In the genomic region with DNA sequence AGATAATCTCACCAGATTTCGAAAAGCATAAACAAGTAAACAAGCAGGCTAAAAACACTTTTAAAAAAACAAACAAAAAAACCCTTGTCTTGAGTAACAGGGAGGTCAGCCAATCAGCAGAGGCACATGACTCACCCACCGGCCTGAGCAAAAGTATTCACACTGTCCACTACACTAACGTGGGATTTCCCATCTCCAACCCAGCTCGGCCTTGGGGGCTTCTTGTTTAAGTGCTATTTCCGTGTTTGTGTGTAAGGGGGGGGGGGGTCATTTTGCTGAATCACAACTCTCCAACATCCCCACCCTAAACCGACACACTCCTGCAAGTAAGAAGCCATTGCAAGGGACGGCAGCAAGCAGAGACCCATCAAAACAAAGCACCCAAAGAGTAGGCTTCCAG, we compare ENCODE assay signal across 8 mouse cellular contexts. TPM values are rescaled to one million over a fixed set of nuclear protein-coding genes. Genes with fewer than 3 reads are reported as not detected.
DNase-seq lines count a peak whose midpoint lies in the region; ATAC-seq and TF ChIP-seq lines count a peak whose summit lies in the region.

No protein-coding gene starts in this region.

- no peak for ATAC-seq in cerebellum, adult (ENCODE audit: insufficient number of reproducible peaks, low FRiP score, low TSS enrichment)
- no peak for ATAC-seq in forebrain, embryonic 15.5 days (replicated peaks)
- ATAC-seq in intestine, embryonic 14.5 days (replicated peaks; ENCODE audit: low FRiP score, low TSS enrichment, low read depth) = peak; percentile 15; the same call in 1 of the 2 replicates
- ATAC-seq in liver, embryonic 14.5 days (ENCODE audit: insufficient read depth) = no peak
- peak; percentile 22; the same call in 1 of the 2 replicates for ATAC-seq in neural tube, embryonic 12.5 days (ENCODE audit: low FRiP score, low read depth)

- H3K27me3 ChIP-seq in forebrain, embryonic 15.5 days = no peaks in the 10 kb centered on the region
- H3K27me3 ChIP-seq in intestine, embryonic 14.5 days (replicated peaks; ENCODE audit: control insufficient read depth, insufficient read depth, low read length) = no peaks in the 10 kb centered on the region
- H3K27me3 ChIP-seq in liver, embryonic 14.5 days (ENCODE audit: control insufficient read depth, insufficient read depth, low read length) = no peaks in the 10 kb centered on the region
- no peaks in the 10 kb centered on the region for H3K27me3 ChIP-seq in neural tube, embryonic 12.5 days (replicated peaks)

- peak overlapping the region; percentile 74 for H3K4me2 ChIP-seq in forebrain, embryonic 15.5 days (replicated peaks)
- H3K4me2 ChIP-seq in intestine, embryonic 14.5 days (ENCODE audit: low read length) = peak overlapping the region; percentile 76
- peak overlapping the region; percentile 91 for H3K4me2 ChIP-seq in liver, embryonic 14.5 days (ENCODE audit: low read depth)
- peak overlapping the region; percentile 80 for H3K4me2 ChIP-seq in neural tube, embryonic 12.5 days (replicated peaks)

- H3K4me3 ChIP-seq in forebrain, embryonic 15.5 days = peak overlapping the region; percentile 83
- peak overlapping the region; percentile 94 for H3K4me3 ChIP-seq in intestine, embryonic 14.5 days (ENCODE audit: low read depth, low read length)
- H3K4me3 ChIP-seq in liver, embryonic 14.5 days (ENCODE audit: insufficient read depth in 1 of 2, low read depth in 2 of 2, low read length in 2 of 2) = peak overlapping the region; percentile 98 to 99
- H3K4me3 ChIP-seq in neural tube, embryonic 12.5 days = peak overlapping the region; percentile 89

- DNase-seq in cerebellum, adult 11 months = peak; percentile 16
- DNase-seq in adrenal gland, postnatal 14 days = peak; percentile 77
- no peak for DNase-seq in intestine, embryonic 14.5 days (ENCODE audit: low spot score)
- DNase-seq in liver, embryonic 14.5 days (ENCODE audit: low read depth in 3 of 3, low spot score in 3 of 3) = peak in 1 of 3 experiments; percentile 31
- DNase-seq in spleen, adult 12 weeks (ENCODE audit: low spot score) = no peak

- H3K4me1 ChIP-seq in forebrain, embryonic 15.5 days = peaks cover 42% of the 10 kb centered on the region
- peaks cover 15% of the 10 kb centered on the region for H3K4me1 ChIP-seq in intestine, embryonic 14.5 days (replicated peaks; ENCODE audit: control insufficient read depth, insufficient read depth, low read length)
- H3K4me1 ChIP-seq in liver, embryonic 14.5 days (replicated peaks; ENCODE audit: control insufficient read depth in 2 of 2, insufficient read depth in 2 of 2, low read length in 1 of 2) = peaks cover 10 to 21% of the 10 kb centered on the region in 2 experiments
- H3K4me1 ChIP-seq in neural tube, embryonic 12.5 days = peaks cover 20% of the 10 kb centered on the region

- H3K9me3 ChIP-seq in forebrain, embryonic 15.5 days = no peaks in the 10 kb centered on the region
- H3K9me3 ChIP-seq in intestine, embryonic 14.5 days (ENCODE audit: control insufficient read depth, low read length) = no peaks in the 10 kb centered on the region
- H3K9me3 ChIP-seq in liver, embryonic 14.5 days (ENCODE audit: control insufficient read depth, low read length) = no peaks in the 10 kb centered on the region
- no peaks in the 10 kb centered on the region for H3K9me3 ChIP-seq in neural tube, embryonic 12.5 days

- H3K27ac ChIP-seq in forebrain, embryonic 15.5 days (replicated peaks) = peak overlapping the region; percentile 100
- H3K27ac ChIP-seq in intestine, embryonic 14.5 days (ENCODE audit: low read depth) = peak overlapping the region; percentile 99
- peak overlapping the region; percentile 97 for H3K27ac ChIP-seq in liver, embryonic 14.5 days
- H3K27ac ChIP-seq in neural tube, embryonic 12.5 days = peak overlapping the region; percentile 99

- no peak for TF ChIP-seq CTCF in liver, embryonic 14.5 days (IDR thresholded peaks at IDR 0.05; ENCODE audit: low read depth)

- TF ChIP-seq EP300 in liver, embryonic 14.5 days (IDR thresholded peaks at IDR 0.05; ENCODE audit: low read depth) = no peak

- H3K9ac ChIP-seq in forebrain, embryonic 15.5 days (replicated peaks) = peak overlapping the region; percentile 92
- peak overlapping the region; percentile 95 for H3K9ac ChIP-seq in intestine, embryonic 14.5 days (ENCODE audit: low read length)
- peak overlapping the region; percentile 97 for H3K9ac ChIP-seq in liver, embryonic 14.5 days (replicated peaks)
- H3K9ac ChIP-seq in neural tube, embryonic 12.5 days = peak overlapping the region; percentile 99

- 7% methylated on average over 7 of the region's 7 CpGs for whole genome bisulfite sequencing in forebrain, embryonic 15.5 days
- WGBS in intestine, embryonic 14.5 days = 7% methylated on average over 7 of the region's 7 CpGs
- 5% methylated on average over 7 of the region's 7 CpGs for WGBS in liver, embryonic 14.5 days (ENCODE audit: insufficient replicate concordance)
- WGBS in neural tube, embryonic 12.5 days = 11% methylated on average over 7 of the region's 7 CpGs

- H3K36me3 ChIP-seq in forebrain, embryonic 15.5 days = no peaks in the 10 kb centered on the region
- no peaks in the 10 kb centered on the region for H3K36me3 ChIP-seq in intestine, embryonic 14.5 days (ENCODE audit: control insufficient read depth, insufficient read depth, low read length)
- H3K36me3 ChIP-seq in liver, embryonic 14.5 days (replicated peaks; ENCODE audit: control insufficient read depth, insufficient read depth, low read depth) = no peaks in the 10 kb centered on the region
- H3K36me3 ChIP-seq in neural tube, embryonic 12.5 days = no peaks in the 10 kb centered on the region

RNA-seq across cellular contexts. Expression of a gene that starts 1.2 kb away (rescaled TPM):
- total RNA-seq in adrenal gland, postnatal 14 days (2021) = 110 and 118 TPM in 2 replicates
- polyA plus RNA-seq in forebrain, embryonic 15.5 days (2015; fragmentation: Nextera tagmentation; extraction: Ambion mirVana) = 80.2 and 80.8 TPM in 2 replicates
- 90.2 and 91.9 TPM in 2 replicates for polyA plus RNA-seq in intestine, embryonic 14.5 days (2014; fragmentation: Nextera tagmentation; extraction: Ambion mirVana)
- polyA plus RNA-seq in liver, embryonic 14.5 days (2012; rRNA removed) = 11.9 and 15.0 TPM in 2 replicates
- 26.4 and 33.0 TPM in 2 replicates for polyA plus RNA-seq in liver, embryonic 14.5 days (2014; fragmentation: Nextera tagmentation; extraction: Ambion mirVana)
- polyA plus RNA-seq in neural tube, embryonic 12.5 days (2016; fragmentation: Nextera tagmentation; extraction: Ambion mirVana) = 105 and 112 TPM in 2 replicates

RNA-seq across cellular contexts. Expression of a gene that starts 37.7 kb away (rescaled TPM):
- total RNA-seq in adrenal gland, postnatal 14 days (2021) = 78.9 and 96.2 TPM in 2 replicates
- polyA plus RNA-seq in forebrain, embryonic 15.5 days (2015; fragmentation: Nextera tagmentation; extraction: Ambion mirVana) = 107 and 111 TPM in 2 replicates
- polyA plus RNA-seq in intestine, embryonic 14.5 days (2014; fragmentation: Nextera tagmentation; extraction: Ambion mirVana) = 51.8 and 57.2 TPM in 2 replicates
- 19.4 and 26.8 TPM in 2 replicates for polyA plus RNA-seq in liver, embryonic 14.5 days (2012; rRNA removed)
- 12.3 and 12.6 TPM in 2 replicates for polyA plus RNA-seq in liver, embryonic 14.5 days (2014; fragmentation: Nextera tagmentation; extraction: Ambion mirVana)
- polyA plus RNA-seq in neural tube, embryonic 12.5 days (2016; fragmentation: Nextera tagmentation; extraction: Ambion mirVana) = 124 and 126 TPM in 2 replicates

Comparison
In these comparisons a context has a peak if more than half of its experiments do, and no peak if none do; other contexts are left out.
1. DNase-seq: peak in cerebellum, adult 11 months (single experiment) and adrenal gland, postnatal 14 days (single experiment); none in intestine, embryonic 14.5 days (single experiment) and spleen, adult 12 weeks (single experiment).
2. ATAC-seq: peak in intestine, embryonic 14.5 days (single experiment) and neural tube, embryonic 12.5 days (single experiment); none in cerebellum, adult (single experiment), forebrain, embryonic 15.5 days (single experiment) and liver, embryonic 14.5 days (single experiment).
3. Peak in every context shown above with its lines, with median percentiles within 50 percentile points of each other: H3K27ac ChIP-seq, H3K4me2 ChIP-seq, H3K4me3 ChIP-seq and H3K9ac ChIP-seq.